Comparison of ENCODE assay signal across 15 mouse cellular contexts in the genomic region with DNA sequence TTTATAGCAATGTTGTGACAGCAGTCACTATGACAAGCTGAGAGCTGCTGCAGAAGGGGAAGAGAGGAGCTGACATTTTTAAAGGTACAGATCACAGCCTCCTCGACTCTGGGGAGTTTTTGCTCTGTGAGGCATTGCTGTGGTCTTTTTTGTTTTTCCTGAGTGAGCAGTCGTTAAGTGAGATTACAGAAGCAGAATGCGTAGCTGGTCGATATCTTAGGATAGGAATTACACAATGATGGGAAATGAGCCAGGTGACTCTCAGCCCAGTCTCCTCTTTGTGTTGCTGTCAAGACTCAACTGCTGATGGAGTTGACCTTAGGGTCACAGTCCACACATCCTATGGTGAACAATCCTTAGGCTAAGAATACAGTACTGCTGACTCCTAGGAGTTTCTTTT. TPM values are rescaled to one million over a fixed set of nuclear protein-coding genes. Genes with fewer than 3 reads are reported as not detected.
DNase-seq lines count a peak whose midpoint lies in the region; ATAC-seq lines count a peak whose summit lies in the region.
"Had no signal": no experiment of that assay in that cellular context is flagged by ENCODE, and none has a peak within 500 bp of the region (broad histone marks: within the 10 kb centered on the region; RNA-seq: fewer than 3 reads in every experiment).

No protein-coding gene starts in this region.

- no peaks in the 10 kb centered on the region for H3K9me3 ChIP-seq in heart, embryonic 10.5 days
- no peaks in the 10 kb centered on the region for H3K9me3 ChIP-seq in forebrain, embryonic 13.5 days (replicated peaks)
- H3K9me3 ChIP-seq: embryonic facial prominence, embryonic 12.5 days; liver, embryonic 13.5 days; midbrain, embryonic 12.5 days had no signal

- intact Hi-C loops in left cerebral cortex, postnatal 4 days (cut with DNase I): no loop called here

- no peaks in the 10 kb centered on the region for H3K36me3 ChIP-seq in heart, embryonic 10.5 days
- H3K36me3 ChIP-seq in forebrain, embryonic 13.5 days (ENCODE audit: poor library complexity, severe bottlenecking): no peaks in the 10 kb centered on the region
- H3K36me3 ChIP-seq: embryonic facial prominence, embryonic 12.5 days; liver, embryonic 13.5 days; midbrain, embryonic 12.5 days had no signal

- H3K27ac ChIP-seq in heart, embryonic 10.5 days: peak overlapping the region; percentile 4; the same call in 1 of the 2 replicates
- H3K27ac ChIP-seq in forebrain, embryonic 13.5 days: no peak overlapping the region
- H3K27ac ChIP-seq: embryonic facial prominence, embryonic 12.5 days; liver, embryonic 13.5 days; midbrain, embryonic 12.5 days had no signal

- H3K9ac ChIP-seq in forebrain, embryonic 13.5 days: no peak overlapping the region
- H3K9ac ChIP-seq: embryonic facial prominence, embryonic 12.5 days; liver, embryonic 13.5 days; midbrain, embryonic 12.5 days had no signal

- no peak overlapping the region for H3K4me2 ChIP-seq in forebrain, embryonic 13.5 days
- H3K4me2 ChIP-seq: embryonic facial prominence, embryonic 12.5 days; liver, embryonic 13.5 days; midbrain, embryonic 12.5 days had no signal

- H3K4me1 ChIP-seq in heart, embryonic 10.5 days: peaks cover 19% of the 10 kb centered on the region
- H3K4me1 ChIP-seq in forebrain, embryonic 13.5 days: no peaks in the 10 kb centered on the region
- H3K4me1 ChIP-seq: embryonic facial prominence, embryonic 12.5 days; midbrain, embryonic 12.5 days had no signal

- no peak overlapping the region for H3K4me3 ChIP-seq in heart, embryonic 10.5 days
- no peak overlapping the region for H3K4me3 ChIP-seq in forebrain, embryonic 13.5 days
- H3K4me3 ChIP-seq: embryonic facial prominence, embryonic 12.5 days; liver, embryonic 13.5 days; midbrain, embryonic 12.5 days had no signal

- H3K27me3 ChIP-seq in heart, embryonic 10.5 days (ENCODE audit: insufficient read depth, poor library complexity, severe bottlenecking): 0 out of 2 replicates have a peak, but pooled peaks cover 3% of the 10 kb centered on the region
- H3K27me3 ChIP-seq in forebrain, embryonic 13.5 days: no peaks in the 10 kb centered on the region
- H3K27me3 ChIP-seq: embryonic facial prominence, embryonic 12.5 days; liver, embryonic 13.5 days; midbrain, embryonic 12.5 days had no signal

- WGBS in heart, embryonic 10.5 days: 22% methylated on average over 4 of the region's 4 CpGs
- WGBS in forebrain, embryonic 13.5 days: 40% methylated on average over 4 of the region's 4 CpGs

- DNase-seq in kidney, adult 8-10 months: peak; percentile 28 to 39
- DNase-seq in kidney, adult 18-20 months: no peak
- DNase-seq in adipocyte (ENCODE audit: low spot score): peak; percentile 61
- DNase-seq in heart, embryonic 10.5 days (ENCODE audit: low spot score): no peak
- DNase-seq in kidney, postnatal 25 days: peak; percentile 54 to 77
- no peak for DNase-seq in left cerebral cortex, postnatal 4 days
- no peak for DNase-seq in frontal cortex, postnatal 10 days (ENCODE audit: low spot score in 2 of 2)
- DNase-seq: cerebellum, adult 2 months; liver, embryonic 13.5 days; right cerebral cortex, adult 18-20 months; thymus, adult 2 months had no signal

- ATAC-seq in forebrain, embryonic 13.5 days: no peak
- ATAC-seq: forebrain, embryonic 14.5 days had no signal

RNA-seq across cellular contexts. Expression of gene Med9, which starts 30.0 kb away (rescaled TPM):
- 51.8 and 55.6 TPM in 2 replicates for polyA plus RNA-seq in heart, embryonic 10.5 days (2016; fragmentation: Nextera tagmentation; extraction: Ambion mirVana)
- polyA plus RNA-seq in forebrain, embryonic 13.5 days (2015; fragmentation: Nextera tagmentation; extraction: Ambion mirVana): 41.9 and 44.7 TPM in 2 replicates
- 10 to 100 TPM; 23.8 to 25.2 TPM for total RNA-seq in left cerebral cortex, postnatal 4 days (2021)

RNA-seq across cellular contexts. Expression of gene Rasd1, which starts 46.7 kb away (rescaled TPM):
- polyA plus RNA-seq in heart, embryonic 10.5 days (2016; fragmentation: Nextera tagmentation; extraction: Ambion mirVana): 12.2 and 17.4 TPM in 2 replicates
- 0.53 and 0.63 TPM in 2 replicates for polyA plus RNA-seq in forebrain, embryonic 13.5 days (2015; fragmentation: Nextera tagmentation; extraction: Ambion mirVana)
- 1 to 10 TPM; 1.3 to 1.5 TPM for total RNA-seq in left cerebral cortex, postnatal 4 days (2021)

Comparison
In these comparisons a context has a peak if more than half of its experiments do, and no peak if none do; other contexts are left out.
1. DNase-seq: peak in kidney, adult 8-10 months (2 of 2), adipocyte (single experiment) and kidney, postnatal 25 days (2 of 2); none in kidney, adult 18-20 months (single experiment), heart, embryonic 10.5 days (single experiment), left cerebral cortex, postnatal 4 days (single experiment) and frontal cortex, postnatal 10 days (0 of 2).